Mouse (Mus musculus) limb, embryonic 11.5 days (tissue): Measurements from ENCODE around the gene Rbms1. TPM values are rescaled to one million over a fixed set of nuclear protein-coding genes. Genes with fewer than 3 reads are reported as not detected.

Experiments used
- ATAC-seq: fragments of 200-750 bp; cut with Nextera tagmentation; 2 replicates; pipeline ENCODE4 v1.8.0; 2017; ENCODE audit warnings: low read depth; ENCODE audit not compliant: insufficient number of reproducible peaks, low FRiP score, low TSS enrichment
- DNase-seq: peaks from one replicate; pipeline ENCODE4 v3.0.0-alpha.2; 2015; ENCODE audit warnings: low spot score
- H3K27ac ChIP-seq: fragments of 300-500 bp; sonication (generic); replicated peaks from 2 replicates; pipeline ENCODE4 v1.5.1; 2014; ENCODE audit warnings: low read depth, mild to moderate bottlenecking, low read length
- H3K27me3 ChIP-seq: fragments of 300-500 bp; sonication (generic); 2 replicates; pipeline ENCODE4 v1.6.1; 2014; ENCODE audit warnings: mild to moderate bottlenecking, low read length, mixed read lengths; ENCODE audit not compliant: control insufficient read depth, insufficient read depth
- H3K36me3 ChIP-seq: fragments of 300-500 bp; sonication (generic); 2 replicates; pipeline ENCODE4 v1.6.1; 2014; ENCODE audit warnings: mild to moderate bottlenecking, low read length, moderate library complexity, mixed read lengths; ENCODE audit not compliant: control insufficient read depth, insufficient read depth
- H3K4me1 ChIP-seq: fragments of 300-500 bp; sonication (generic); 2 replicates; pipeline ENCODE4 v1.6.1; 2014; ENCODE audit warnings: low read length, mixed read lengths; ENCODE audit not compliant: control insufficient read depth, insufficient read depth
- H3K4me2 ChIP-seq: fragments of 300-500 bp; sonication (generic); 2 replicates; pipeline ENCODE4 v1.6.1; 2014; ENCODE audit warnings: low read depth, mild to moderate bottlenecking, moderate library complexity; ENCODE audit not compliant: severe bottlenecking
- H3K4me3 ChIP-seq: fragments of 300-500 bp; sonication (generic); 2 replicates; pipeline ENCODE4 v1.5.1; 2014; ENCODE audit warnings: low read depth, low read length
- H3K9ac ChIP-seq: fragments of 300-500 bp; sonication (generic); 2 replicates; pipeline ENCODE4 v1.6.1; 2014; ENCODE audit warnings: mild to moderate bottlenecking, low read length
- H3K9me3 ChIP-seq: fragments of 300-500 bp; sonication (generic); 2 replicates; pipeline ENCODE4 v1.6.1; 2016; ENCODE audit warnings: low read length; ENCODE audit not compliant: control insufficient read depth
- WGBS: fragments of 180-500 bp; shearing (Covaris S2); extraction: QIAGEN DNeasy Blood & Tissue Kit; methylation state at CpG from one replicate; pipeline ENCODE4 v1.1.7; 2014; 5-methylcytosine and 5-hydroxymethylcytosine counted together
- polyA plus RNA-seq: library from polyadenylated mRNA; unstranded; fragments of >200 nt; fragmentation: Nextera tagmentation; extraction: Ambion mirVana; gene quantifications from 2 replicates; pipeline ENCODE4 v1.2.1, GENCODE M21; 2014

Rbms1 gene
- polyA plus RNA-seq, 1 experiment from 2014 or later = 111 TPM

DNA sequence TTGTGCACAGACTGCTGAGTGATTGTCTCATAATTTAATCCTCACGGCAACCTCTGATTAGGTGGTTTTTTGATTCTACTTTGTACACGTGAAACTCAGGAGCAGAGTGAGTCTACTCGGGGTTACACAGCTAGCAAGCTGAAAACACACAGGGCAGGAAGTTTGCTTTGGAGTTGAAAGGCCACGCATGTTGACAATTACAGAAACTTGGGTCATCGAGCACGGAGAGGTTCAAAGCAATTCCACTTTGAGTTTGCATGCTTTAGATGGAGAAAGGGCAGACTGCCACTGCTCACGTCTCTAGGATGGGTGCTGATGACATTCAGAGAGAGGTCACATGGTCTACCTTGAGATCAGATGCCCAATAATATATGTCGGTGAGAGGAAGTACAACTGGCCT, 160.2 kb downstream of the Rbms1 start:
- H3K9ac ChIP-seq = no peak overlapping the region
- H3K27me3 ChIP-seq = no peaks in the 10 kb centered on the region
- H3K36me3 ChIP-seq = no peaks in the 10 kb centered on the region
- 31% methylated on average over 8 of the region's 8 CpGs for WGBS
- DNase-seq = no peak
- H3K4me2 ChIP-seq = no peak overlapping the region
- peaks cover 14% of the 10 kb centered on the region; the same call in 1 of the 2 replicates for H3K4me1 ChIP-seq
- no peak overlapping the region for H3K27ac ChIP-seq
- H3K9me3 ChIP-seq = no peaks in the 10 kb centered on the region
- ATAC-seq = no peak
- H3K4me3 ChIP-seq = no peak overlapping the region

DNA sequence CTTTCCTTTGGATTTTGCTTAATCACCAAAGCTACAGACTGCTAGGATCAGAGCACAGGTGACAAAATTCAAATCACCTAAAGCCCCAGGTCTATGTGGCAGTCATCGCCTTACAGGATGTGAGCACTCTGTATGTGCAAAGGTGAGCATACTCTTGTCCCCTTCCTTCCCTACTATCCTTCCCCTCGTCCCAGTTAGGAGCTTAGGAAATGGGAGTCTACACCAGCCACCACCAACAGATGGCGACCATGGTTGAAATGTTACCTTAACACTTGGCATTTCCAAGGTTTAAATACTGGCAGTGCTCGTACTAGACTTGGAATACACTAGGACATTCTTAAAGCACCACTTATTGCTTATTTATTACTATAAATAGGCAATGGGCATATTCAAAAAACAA, 160.8 kb downstream of the Rbms1 start:
- Histone ChIP-seq H3K27me3 (no peaks in the 10 kb centered on the region), H3K4me1 (peaks cover 14% of the 10 kb centered on the region; the same call in 1 of the 2 replicates), H3K4me3 (no peak overlapping the region), H3K27ac (no peak overlapping the region), H3K4me2 (no peak overlapping the region), H3K9me3 (no peaks in the 10 kb centered on the region), H3K36me3 (no peaks in the 10 kb centered on the region; the same call in 1 of the 2 replicates), H3K9ac (no peak overlapping the region)
- ATAC-seq (no peak), DNase-seq (no peak)
- 21% methylated on average over 4 of the region's 4 CpGs for WGBS

DNA sequence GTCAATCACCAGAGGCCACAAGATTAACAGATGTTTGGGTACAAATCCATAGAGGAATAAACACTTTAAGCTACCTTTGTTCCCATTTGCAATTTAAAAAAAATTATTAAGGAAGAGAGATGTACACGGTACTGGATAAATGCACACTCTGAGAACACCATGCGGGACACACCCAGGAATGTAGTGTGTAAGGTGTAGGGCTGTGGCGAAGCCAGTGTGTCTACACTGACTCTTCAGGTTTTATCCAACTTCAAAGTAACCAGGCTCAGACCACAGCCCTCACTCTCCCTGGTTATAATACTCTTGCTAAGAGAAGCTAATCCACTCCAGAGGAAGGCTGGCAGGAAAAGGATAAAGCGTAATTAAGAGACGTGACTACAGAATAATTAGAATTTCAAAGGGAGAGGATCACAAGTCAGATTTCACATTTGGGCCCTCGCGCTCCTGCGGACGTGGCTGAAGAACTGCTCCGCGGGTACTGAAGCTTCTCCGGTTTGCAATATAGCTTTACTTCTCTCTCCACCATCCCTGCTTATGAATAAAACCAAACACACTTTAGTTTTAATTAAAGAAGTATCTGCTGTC, 161.3 kb downstream of the Rbms1 start:
- DNase-seq (no peak), ATAC-seq (no peak)
- Histone ChIP-seq H3K27ac (no peak overlapping the region), H3K36me3 (no peaks in the 10 kb centered on the region; the same call in 1 of the 2 replicates), H3K4me2 (peak overlapping the region; percentile 28; the same call in 1 of the 2 replicates), H3K9me3 (no peaks in the 10 kb centered on the region), H3K4me1 (peaks cover 14% of the 10 kb centered on the region; the same call in 1 of the 2 replicates), H3K27me3 (no peaks in the 10 kb centered on the region), H3K9ac (no peak overlapping the region), H3K4me3 (no peak overlapping the region)
- 30% methylated on average over 12 of the region's 12 CpGs for WGBS

- Histone ChIP-seq H3K4me3 (no peak overlapping the region), H3K27ac (no peak overlapping the region), H3K36me3 (no peaks in the 10 kb centered on the region; the same call in 1 of the 2 replicates), H3K4me2 (peak overlapping the region; percentile 28; the same call in 1 of the 2 replicates), H3K4me1 (peaks cover 14% of the 10 kb centered on the region; the same call in 1 of the 2 replicates), H3K9ac (no peak overlapping the region), H3K27me3 (no peaks in the 10 kb centered on the region), H3K9me3 (no peaks in the 10 kb centered on the region)
- WGBS = 24% methylated on average over 15 of the region's 15 CpGs
- no peak for ATAC-seq
- DNase-seq = no peak
Observed at GRCm38 (mm10) chr2:60800921-60801558, 162.0 kb downstream of the Rbms1 start.

DNA sequence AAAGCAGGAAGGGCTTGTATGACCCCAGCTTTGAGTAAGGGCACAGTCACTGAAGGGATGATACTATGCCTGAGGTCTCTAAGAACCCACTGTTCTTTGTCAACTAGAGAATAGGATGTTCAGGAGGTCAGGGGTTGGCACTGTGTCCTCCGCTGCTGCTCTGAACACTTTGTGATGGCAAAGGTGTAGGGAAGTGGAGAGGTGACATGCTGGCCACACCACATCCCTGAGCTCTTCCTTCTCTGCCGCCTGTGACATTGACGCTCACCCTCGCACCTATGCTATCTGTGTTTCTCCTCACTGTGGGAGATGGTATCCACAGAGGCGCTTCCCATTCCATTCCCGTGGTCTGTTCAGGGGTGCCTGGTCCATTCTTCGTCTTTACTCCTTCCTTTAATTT, 163.2 kb downstream of the Rbms1 start:
- H3K9ac ChIP-seq = no peak overlapping the region
- H3K9me3 ChIP-seq = no peaks in the 10 kb centered on the region
- no peak for DNase-seq
- no peak for ATAC-seq
- no peaks in the 10 kb centered on the region; the same call in 1 of the 2 replicates for H3K36me3 ChIP-seq
- H3K4me2 ChIP-seq = no peak overlapping the region
- peaks cover 14% of the 10 kb centered on the region; the same call in 1 of the 2 replicates for H3K4me1 ChIP-seq
- H3K27me3 ChIP-seq = no peaks in the 10 kb centered on the region
- no peak overlapping the region for H3K27ac ChIP-seq
- 89% methylated on average over 7 of the region's 7 CpGs for WGBS
- H3K4me3 ChIP-seq = no peak overlapping the region

DNA sequence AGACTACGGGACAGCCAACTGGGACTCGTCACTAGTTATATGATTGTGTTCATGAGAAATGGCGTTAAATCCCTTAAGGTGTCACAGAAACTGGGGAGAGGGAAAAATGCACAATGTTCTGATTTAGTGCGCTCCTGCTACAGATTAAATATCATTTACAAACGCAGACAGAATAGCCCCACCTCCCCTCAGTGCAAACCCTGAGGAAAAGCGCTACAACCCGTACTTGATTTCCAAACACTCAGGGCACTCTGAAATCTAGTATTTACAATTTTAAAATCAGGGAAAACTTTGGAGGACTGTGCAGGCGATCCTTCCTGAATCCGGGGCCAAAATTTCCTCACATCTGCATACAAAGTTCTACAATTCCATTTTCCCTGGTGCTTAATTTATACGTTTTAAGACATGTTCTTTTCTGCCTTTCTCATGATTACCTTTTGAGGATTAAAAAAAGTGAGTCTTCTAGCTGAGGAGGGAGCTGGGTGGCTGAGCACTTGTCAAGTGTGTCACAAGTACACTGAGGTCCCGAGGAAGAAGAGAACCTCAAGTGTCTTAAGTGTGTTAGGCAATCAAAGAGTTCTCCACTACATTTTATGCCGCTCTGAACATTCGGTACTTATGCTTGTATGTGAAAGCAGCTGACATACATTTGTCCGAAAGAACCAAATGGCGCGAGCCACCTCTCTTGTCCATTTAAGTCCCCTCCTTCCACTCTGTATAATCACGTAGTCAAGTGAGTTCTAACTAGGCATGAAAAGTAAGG, 164.0 kb downstream of the Rbms1 start:
- ATAC-seq (no peak), DNase-seq (no peak)
- no peaks in the 10 kb centered on the region; the same call in 1 of the 2 replicates for H3K36me3 ChIP-seq
- H3K4me1 ChIP-seq = peaks cover 14% of the 10 kb centered on the region; the same call in 1 of the 2 replicates
- H3K4me3 ChIP-seq = no peak overlapping the region
- 89% methylated on average over 17 of the region's 17 CpGs for WGBS
- H3K9ac ChIP-seq = no peak overlapping the region
- no peaks in the 10 kb centered on the region for H3K27me3 ChIP-seq
- H3K27ac ChIP-seq = no peak overlapping the region
- H3K9me3 ChIP-seq = no peaks in the 10 kb centered on the region
- H3K4me2 ChIP-seq = no peak overlapping the region

- H3K4me2 ChIP-seq = no peak overlapping the region
- no peaks in the 10 kb centered on the region; the same call in 1 of the 2 replicates for H3K36me3 ChIP-seq
- no peaks in the 10 kb centered on the region for H3K9me3 ChIP-seq
- no peak overlapping the region for H3K27ac ChIP-seq
- H3K4me3 ChIP-seq = no peak overlapping the region
- H3K27me3 ChIP-seq = no peaks in the 10 kb centered on the region
- WGBS = 94% methylated on average over 17 of the region's 17 CpGs
- peaks cover 14% of the 10 kb centered on the region; the same call in 1 of the 2 replicates for H3K4me1 ChIP-seq
- no peak for DNase-seq
- ATAC-seq = no peak
- no peak overlapping the region for H3K9ac ChIP-seq
Observed at GRCm38 (mm10) chr2:60796969-60797669, 165.9 kb downstream of the Rbms1 start.

- no peak for ATAC-seq
Observed at GRCm38 (mm10) chr2:60796616-60796968, 166.4 kb downstream of the Rbms1 start.

More at GRCm38 (mm10) chr2:60796616-60796968, 166.4 kb downstream of the Rbms1 start:
- 93% methylated on average over 2 of the region's 2 CpGs for WGBS
- Histone ChIP-seq H3K9ac (no peak overlapping the region), H3K27me3 (no peaks in the 10 kb centered on the region), H3K4me3 (no peak overlapping the region), H3K36me3 (no peaks in the 10 kb centered on the region; the same call in 1 of the 2 replicates), H3K9me3 (no peaks in the 10 kb centered on the region), H3K27ac (no peak overlapping the region), H3K4me2 (no peak overlapping the region), H3K4me1 (peaks cover 12% of the 10 kb centered on the region; the same call in 1 of the 2 replicates)
- no peak for DNase-seq
